Mouse (Mus musculus): Measurements from ENCODE around the gene Wnt3. TPM values are rescaled to one million over a fixed set of nuclear protein-coding genes. Genes with fewer than 3 reads are reported as not detected.

Wnt3 gene
- polyA plus RNA-seq, 1 experiment from 2014 or later: not detected

DNA sequence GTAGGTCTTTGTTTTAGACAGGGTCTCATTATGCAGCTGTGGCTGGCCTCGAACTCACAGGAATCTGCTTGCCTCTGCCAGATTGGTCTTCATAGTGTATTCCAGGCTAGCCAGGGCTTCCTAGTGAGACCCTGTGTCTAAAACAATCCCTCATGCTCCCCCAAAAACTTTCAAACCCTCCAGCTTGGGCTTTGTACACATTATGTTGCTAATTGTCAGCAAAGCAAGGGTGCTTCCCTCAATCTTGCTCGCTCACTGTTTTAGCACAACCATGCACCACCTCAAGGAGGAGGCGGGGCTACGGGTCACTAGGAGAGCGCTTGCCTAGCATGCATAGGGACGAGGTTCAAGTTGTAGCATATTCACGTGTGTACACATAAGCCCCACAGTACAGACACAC lies 54.9 kb downstream of the Wnt3 start:
- H3K36me3 ChIP-seq (ENCODE audit: control insufficient read depth, insufficient read depth, low read length): peaks cover 19% of the 10 kb centered on the region
- WGBS: 86% methylated on average over 7 of the region's 7 CpGs
- no peak overlapping the region for H3K27ac ChIP-seq (replicated peaks in 1 of 2; ENCODE audit: control insufficient read depth in 1 of 2, insufficient read depth in 1 of 2, low read depth in 2 of 2, low read length in 2 of 2)
- no peak overlapping the region for H3K4me2 ChIP-seq (ENCODE audit: low read length)
- H3K4me3 ChIP-seq (ENCODE audit: control insufficient read depth in 1 of 2, insufficient read depth in 1 of 2, low read depth in 1 of 2, low read length in 2 of 2): no peak overlapping the region
- H3K9me3 ChIP-seq (ENCODE audit: control insufficient read depth, low read length): no peaks in the 10 kb centered on the region
- no peak overlapping the region for H3K9ac ChIP-seq (ENCODE audit: low read length)
- no peak for ATAC-seq (ENCODE audit: insufficient number of reproducible peaks, insufficient read depth, low FRiP score, low read depth)
- no peaks in the 10 kb centered on the region for H3K4me1 ChIP-seq (ENCODE audit: control insufficient read depth in 2 of 2, insufficient read depth in 2 of 2, low read length in 2 of 2)
- H3K27me3 ChIP-seq (ENCODE audit: control insufficient read depth, insufficient read depth, low read length): no peaks in the 10 kb centered on the region

DNA sequence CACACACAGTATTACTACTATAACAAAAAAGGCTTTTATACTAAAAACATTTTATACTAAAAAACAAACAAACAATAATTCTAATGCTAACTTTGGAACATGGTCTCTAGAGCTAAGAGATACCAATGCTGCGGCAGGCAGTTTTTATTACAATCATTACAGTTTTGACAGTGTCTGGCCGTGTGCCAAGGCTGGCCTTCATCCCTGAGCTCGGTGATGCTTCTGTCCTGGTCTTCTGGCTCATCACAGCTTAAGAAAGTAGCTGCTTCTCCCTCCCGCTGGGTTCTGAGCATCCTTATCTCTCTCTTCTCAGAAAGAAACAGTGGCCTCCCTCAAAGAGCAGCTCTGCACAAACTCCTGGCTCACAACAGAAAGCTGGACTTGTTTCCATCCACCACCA lies 56.0 kb downstream of the Wnt3 start:
- Histone ChIP-seq H3K36me3 (ENCODE audit: control insufficient read depth, insufficient read depth, low read length) (peaks cover 14% of the 10 kb centered on the region), H3K9me3 (ENCODE audit: control insufficient read depth, low read length) (no peaks in the 10 kb centered on the region), H3K9ac (ENCODE audit: low read length) (no peak overlapping the region), H3K4me3 (ENCODE audit: control insufficient read depth in 1 of 2, insufficient read depth in 1 of 2, low read depth in 1 of 2, low read length in 2 of 2) (no peak overlapping the region), H3K27me3 (ENCODE audit: control insufficient read depth, insufficient read depth, low read length) (no peaks in the 10 kb centered on the region), H3K27ac (replicated peaks in 1 of 2; ENCODE audit: control insufficient read depth in 1 of 2, insufficient read depth in 1 of 2, low read depth in 2 of 2, low read length in 2 of 2) (no peak overlapping the region), H3K4me2 (ENCODE audit: low read length) (no peak overlapping the region), H3K4me1 (ENCODE audit: control insufficient read depth in 2 of 2, insufficient read depth in 2 of 2, low read length in 2 of 2) (no peaks in the 10 kb centered on the region)
- WGBS: 46% methylated on average over 4 of the region's 4 CpGs
- no peak for ATAC-seq (ENCODE audit: insufficient number of reproducible peaks, insufficient read depth, low FRiP score, low read depth)

DNA sequence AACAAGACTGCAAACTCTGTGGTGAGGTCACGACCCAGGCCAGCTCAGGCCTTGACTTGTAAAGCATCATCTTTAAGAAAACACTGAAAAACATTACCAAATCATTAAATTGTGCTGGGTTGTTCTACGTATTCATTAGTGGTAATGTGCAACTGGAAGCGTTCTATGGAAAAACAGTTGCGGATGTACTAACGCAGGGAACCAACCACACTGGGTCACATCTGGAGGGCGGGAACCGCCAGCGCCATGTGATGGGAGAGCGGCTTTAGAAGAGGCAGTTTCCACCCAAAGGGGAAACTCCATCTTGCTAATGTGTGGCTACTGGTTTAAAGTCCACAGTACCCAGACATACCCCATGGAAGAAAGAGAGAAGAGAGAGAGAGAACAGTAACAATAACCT lies 56.5 kb downstream of the Wnt3 start:
- Histone ChIP-seq H3K4me3 (ENCODE audit: control insufficient read depth in 1 of 2, insufficient read depth in 1 of 2, low read depth in 1 of 2, low read length in 2 of 2) (no peak overlapping the region), H3K36me3 (ENCODE audit: control insufficient read depth, insufficient read depth, low read length) (peaks cover 14% of the 10 kb centered on the region), H3K4me1 (ENCODE audit: control insufficient read depth in 2 of 2, insufficient read depth in 2 of 2, low read length in 2 of 2) (no peaks in the 10 kb centered on the region), H3K9ac (ENCODE audit: low read length) (no peak overlapping the region), H3K27me3 (ENCODE audit: control insufficient read depth, insufficient read depth, low read length) (no peaks in the 10 kb centered on the region), H3K4me2 (ENCODE audit: low read length) (no peak overlapping the region), H3K9me3 (ENCODE audit: control insufficient read depth, low read length) (no peaks in the 10 kb centered on the region), H3K27ac (replicated peaks in 1 of 2; ENCODE audit: control insufficient read depth in 1 of 2, insufficient read depth in 1 of 2, low read depth in 2 of 2, low read length in 2 of 2) (no peak overlapping the region)
- ATAC-seq (ENCODE audit: insufficient number of reproducible peaks, insufficient read depth, low FRiP score, low read depth): no peak
- 96% methylated on average over 9 of the region's 9 CpGs for WGBS

GRCm38 (mm10) chr11:103831766-103832165 lies 57.8 kb downstream of the Wnt3 start:
- H3K4me3 ChIP-seq (ENCODE audit: control insufficient read depth in 1 of 2, insufficient read depth in 1 of 2, low read depth in 1 of 2, low read length in 2 of 2): no peak overlapping the region
- no peak overlapping the region for H3K9ac ChIP-seq (ENCODE audit: low read length)
- WGBS: 76% methylated on average over 3 of the region's 3 CpGs
- H3K4me2 ChIP-seq (ENCODE audit: low read length): no peak overlapping the region
- no peaks in the 10 kb centered on the region for H3K4me1 ChIP-seq (ENCODE audit: control insufficient read depth in 2 of 2, insufficient read depth in 2 of 2, low read length in 2 of 2)
- peaks cover 6% of the 10 kb centered on the region; the same call in 1 of the 2 replicates for H3K36me3 ChIP-seq (ENCODE audit: control insufficient read depth, insufficient read depth, low read length)
- no peaks in the 10 kb centered on the region for H3K9me3 ChIP-seq (ENCODE audit: control insufficient read depth, low read length)
- ATAC-seq (ENCODE audit: insufficient number of reproducible peaks, insufficient read depth, low FRiP score, low read depth): no peak
- H3K27ac ChIP-seq (replicated peaks in 1 of 2; ENCODE audit: control insufficient read depth in 1 of 2, insufficient read depth in 1 of 2, low read depth in 2 of 2, low read length in 2 of 2): no peak overlapping the region
- H3K27me3 ChIP-seq (ENCODE audit: control insufficient read depth, insufficient read depth, low read length): no peaks in the 10 kb centered on the region

DNA sequence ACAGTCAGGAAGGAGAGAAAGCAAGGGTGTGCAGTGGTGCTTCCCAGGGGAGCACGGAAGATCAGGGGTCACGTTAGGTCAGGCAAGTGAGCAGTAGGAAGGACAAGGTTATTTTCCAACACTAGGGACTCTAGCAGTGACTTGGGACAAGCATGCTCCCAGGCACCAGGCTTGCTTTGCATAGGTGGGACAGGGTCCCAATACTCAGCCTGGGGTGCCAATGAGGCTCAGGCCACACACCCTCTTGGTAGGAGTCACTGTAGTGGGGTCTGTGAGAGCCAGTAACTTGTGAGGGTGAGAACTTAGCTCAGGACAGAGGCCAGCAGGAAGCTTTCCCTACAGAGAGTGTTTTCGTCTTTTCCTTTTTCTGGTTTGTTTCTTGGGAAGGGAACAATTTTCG lies 58.4 kb downstream of the Wnt3 start:
- Histone ChIP-seq H3K9ac (ENCODE audit: low read length) (no peak overlapping the region), H3K27me3 (ENCODE audit: control insufficient read depth, insufficient read depth, low read length) (no peaks in the 10 kb centered on the region), H3K4me2 (ENCODE audit: low read length) (no peak overlapping the region), H3K4me1 (ENCODE audit: control insufficient read depth in 2 of 2, insufficient read depth in 2 of 2, low read length in 2 of 2) (no peaks in the 10 kb centered on the region), H3K27ac (replicated peaks in 1 of 2; ENCODE audit: control insufficient read depth in 1 of 2, insufficient read depth in 1 of 2, low read depth in 2 of 2, low read length in 2 of 2) (no peak overlapping the region), H3K36me3 (ENCODE audit: control insufficient read depth, insufficient read depth, low read length) (0 out of 2 replicates have a peak, but pooled peaks cover under 1% of the 10 kb centered on the region), H3K4me3 (ENCODE audit: control insufficient read depth in 1 of 2, insufficient read depth in 1 of 2, low read depth in 1 of 2, low read length in 2 of 2) (no peak overlapping the region), H3K9me3 (ENCODE audit: control insufficient read depth, low read length) (no peaks in the 10 kb centered on the region)
- WGBS: 73% methylated on average over 4 of the region's 4 CpGs
- ATAC-seq (ENCODE audit: insufficient number of reproducible peaks, insufficient read depth, low FRiP score, low read depth): no peak

DNA sequence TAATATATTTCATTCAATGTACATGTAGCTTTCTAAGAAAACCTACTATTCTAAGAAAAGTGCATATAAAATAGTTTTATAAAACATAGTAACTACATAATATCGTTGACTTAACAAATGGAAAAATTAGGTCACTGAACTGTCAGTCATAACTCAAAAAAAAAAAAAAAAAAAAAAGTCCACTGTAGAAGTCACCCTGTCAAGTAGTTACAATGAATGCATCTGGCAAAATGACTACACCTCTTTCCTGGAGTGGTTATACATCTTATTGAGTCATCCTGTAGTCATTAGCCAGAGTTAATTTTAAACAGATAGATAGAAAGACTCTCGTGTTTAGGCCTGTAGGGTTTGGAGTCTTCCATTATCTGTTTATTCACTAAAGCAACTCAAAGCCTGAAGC lies 65.0 kb downstream of the Wnt3 start:
- no peak for ATAC-seq (ENCODE audit: insufficient number of reproducible peaks, insufficient read depth, low FRiP score, low read depth)
- WGBS: 68% methylated on average over 2 of the region's 2 CpGs
- no peak overlapping the region for H3K4me3 ChIP-seq (ENCODE audit: control insufficient read depth in 1 of 2, insufficient read depth in 1 of 2, low read depth in 1 of 2, low read length in 2 of 2)
- no peaks in the 10 kb centered on the region for H3K36me3 ChIP-seq (ENCODE audit: control insufficient read depth, insufficient read depth, low read length)
- no peaks in the 10 kb centered on the region; the same call in 1 of the 2 replicates for H3K27me3 ChIP-seq (ENCODE audit: control insufficient read depth, insufficient read depth, low read length)
- H3K9ac ChIP-seq (ENCODE audit: low read length): no peak overlapping the region
- no peak overlapping the region for H3K27ac ChIP-seq (replicated peaks in 1 of 2; ENCODE audit: control insufficient read depth in 1 of 2, insufficient read depth in 1 of 2, low read depth in 2 of 2, low read length in 2 of 2)
- H3K9me3 ChIP-seq (ENCODE audit: control insufficient read depth, low read length): no peaks in the 10 kb centered on the region
- no peaks in the 10 kb centered on the region; a peak in 1 of 4 replicates for H3K4me1 ChIP-seq (ENCODE audit: control insufficient read depth in 2 of 2, insufficient read depth in 2 of 2, low read length in 2 of 2)
- no peak overlapping the region for H3K4me2 ChIP-seq (ENCODE audit: low read length)

DNA sequence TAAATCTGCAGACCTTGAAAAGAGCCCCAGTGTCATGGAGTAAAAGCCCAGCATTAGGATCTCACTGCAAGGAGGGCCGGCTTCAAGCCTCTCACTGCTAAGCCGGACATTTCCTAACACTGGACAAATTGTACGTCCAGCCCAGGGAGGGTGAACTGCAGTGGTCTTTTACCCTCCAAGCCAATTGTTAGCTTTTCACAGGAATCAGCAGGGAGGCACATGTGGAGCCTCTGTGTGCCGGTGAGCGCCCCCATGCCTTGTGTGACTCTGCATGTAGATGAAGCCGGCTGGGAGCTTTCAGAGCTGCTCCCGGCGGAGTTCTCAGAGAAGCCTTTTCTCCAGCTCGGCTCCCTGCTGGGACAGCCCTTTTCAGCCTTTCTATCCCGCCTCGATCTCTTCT lies 66.9 kb downstream of the Wnt3 start:
- Histone ChIP-seq H3K4me1 (ENCODE audit: control insufficient read depth in 2 of 2, insufficient read depth in 2 of 2, low read length in 2 of 2) (no peaks in the 10 kb centered on the region; a peak in 1 of 4 replicates), H3K9me3 (ENCODE audit: control insufficient read depth, low read length) (no peaks in the 10 kb centered on the region), H3K4me2 (ENCODE audit: low read length) (no peak overlapping the region), H3K4me3 (ENCODE audit: control insufficient read depth in 1 of 2, insufficient read depth in 1 of 2, low read depth in 1 of 2, low read length in 2 of 2) (no peak overlapping the region), H3K9ac (ENCODE audit: low read length) (no peak overlapping the region), H3K27ac (replicated peaks in 1 of 2; ENCODE audit: control insufficient read depth in 1 of 2, insufficient read depth in 1 of 2, low read depth in 2 of 2, low read length in 2 of 2) (no peak overlapping the region), H3K27me3 (ENCODE audit: control insufficient read depth, insufficient read depth, low read length) (no peaks in the 10 kb centered on the region; the same call in 1 of the 2 replicates), H3K36me3 (ENCODE audit: control insufficient read depth, insufficient read depth, low read length) (0 out of 2 replicates have a peak, but pooled peaks cover 3% of the 10 kb centered on the region)
- no peak for ATAC-seq (ENCODE audit: insufficient number of reproducible peaks, insufficient read depth, low FRiP score, low read depth)
- WGBS: 28% methylated on average over 11 of the region's 11 CpGs

GRCm38 (mm10) chr11:103848287-103848686 lies 74.3 kb downstream of the Wnt3 start:
- H3K27me3 ChIP-seq (ENCODE audit: control insufficient read depth, insufficient read depth, low read length): no peaks in the 10 kb centered on the region
- 88% methylated on average over 11 of the region's 11 CpGs for WGBS
- H3K4me1 ChIP-seq (ENCODE audit: control insufficient read depth in 2 of 2, insufficient read depth in 2 of 2, low read length in 2 of 2): peaks cover 3 to 9% of the 10 kb centered on the region in 2 experiments; a peak in 1 of 4 replicates
- no peak overlapping the region for H3K27ac ChIP-seq (replicated peaks in 1 of 2; ENCODE audit: control insufficient read depth in 1 of 2, insufficient read depth in 1 of 2, low read depth in 2 of 2, low read length in 2 of 2)
- no peak overlapping the region for H3K4me2 ChIP-seq (ENCODE audit: low read length)
- no peak for ATAC-seq (ENCODE audit: insufficient number of reproducible peaks, insufficient read depth, low FRiP score, low read depth)
- no peak overlapping the region for H3K9ac ChIP-seq (ENCODE audit: low read length)
- H3K36me3 ChIP-seq (ENCODE audit: control insufficient read depth, insufficient read depth, low read length): 0 out of 2 replicates have a peak, but pooled peaks cover 7% of the 10 kb centered on the region
- no peaks in the 10 kb centered on the region for H3K9me3 ChIP-seq (ENCODE audit: control insufficient read depth, low read length)
- no peak overlapping the region for H3K4me3 ChIP-seq (ENCODE audit: control insufficient read depth in 1 of 2, insufficient read depth in 1 of 2, low read depth in 1 of 2, low read length in 2 of 2)

Data from heart, embryonic 14.5 days (tissue).